Mouse (Mus musculus) kidney, adult 11 months (tissue): ENCODE measurements around the gene Decr2.
"Not testable (repeated sequence)": the region's sequence is repeated elsewhere in the genome, so short reads cannot be mapped to it uniquely, and the experiment has no call there.

ENCODE experiments used
- DNase-seq: peaks from one replicate; pipeline ENCODE4 v3.0.0; 2022

The Decr2 gene

GRCm38 (mm10) chr17:26112751-26113150, 22.6 kb upstream of the Decr2 start:
- DNase-seq = no peak

- DNase-seq = no peak
These were observed 21.6 kb upstream of the Decr2 start for GRCm38 (mm10) chr17:26111722-26112121.

- DNase-seq = no peak
These were observed 20.9 kb upstream of the Decr2 start for GRCm38 (mm10) chr17:26111024-26111423.

DNA sequence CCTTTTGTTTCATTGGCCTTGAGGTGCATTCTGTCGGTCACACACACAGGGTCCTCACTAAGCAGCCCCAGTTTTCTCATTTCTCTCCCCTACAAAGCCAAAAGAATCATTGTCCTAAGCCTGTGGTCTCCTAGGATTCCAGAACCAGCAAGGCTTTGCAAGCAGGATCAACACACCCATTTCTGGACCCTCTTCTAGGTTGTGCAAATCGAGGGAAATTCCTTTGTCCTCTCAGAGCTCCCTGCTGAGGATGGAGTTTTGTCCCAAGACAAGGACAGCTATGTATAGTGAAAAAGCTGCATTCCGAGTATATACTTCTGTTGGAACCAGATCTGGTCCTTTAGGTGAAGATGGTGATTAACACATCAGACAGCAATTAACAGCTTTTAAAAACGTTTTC, 20.0 kb upstream of the Decr2 start:
- no peak for DNase-seq

DNA sequence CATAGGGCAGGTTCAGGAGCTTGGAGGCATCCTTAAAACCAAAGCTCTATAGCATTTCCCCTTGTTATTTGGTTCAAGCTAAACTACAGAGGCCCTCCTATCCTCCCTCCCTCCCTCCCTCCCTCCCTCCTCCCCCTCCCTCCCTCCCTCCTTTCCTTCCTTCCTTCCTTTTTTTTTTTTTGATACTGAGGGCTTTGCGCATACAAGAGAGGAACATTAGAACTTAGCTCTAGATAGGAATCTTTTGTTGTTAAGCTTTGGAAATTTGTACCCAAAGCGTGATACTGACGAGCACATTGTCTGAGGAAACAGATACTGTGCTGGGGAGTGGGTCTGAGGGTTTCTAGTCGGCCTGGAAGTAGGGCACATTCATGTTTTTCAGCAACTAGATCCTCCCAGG, 15.5 kb upstream of the Decr2 start:
- no peak for DNase-seq

DNA sequence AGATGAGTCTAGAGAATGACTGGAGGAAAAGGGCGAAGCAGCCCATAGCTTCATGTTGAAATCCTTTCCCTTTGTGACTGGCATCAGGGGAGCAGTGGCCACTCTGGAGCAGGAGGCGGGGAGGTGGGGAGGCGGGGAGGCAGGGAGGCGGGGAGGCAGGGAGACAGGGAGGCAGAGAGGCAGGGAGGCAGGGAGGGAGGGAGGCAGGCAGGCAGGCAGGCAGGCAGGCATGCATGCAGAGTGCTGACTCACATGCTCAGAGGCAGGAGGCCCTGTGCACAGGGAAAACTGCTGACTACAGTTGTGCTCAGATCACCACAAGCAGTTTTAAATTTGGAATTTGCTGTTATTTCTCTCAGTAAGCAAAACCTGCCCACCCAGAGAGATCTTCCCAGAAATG, 11.3 kb upstream of the Decr2 start:
- peak; percentile 83 for DNase-seq

DNA sequence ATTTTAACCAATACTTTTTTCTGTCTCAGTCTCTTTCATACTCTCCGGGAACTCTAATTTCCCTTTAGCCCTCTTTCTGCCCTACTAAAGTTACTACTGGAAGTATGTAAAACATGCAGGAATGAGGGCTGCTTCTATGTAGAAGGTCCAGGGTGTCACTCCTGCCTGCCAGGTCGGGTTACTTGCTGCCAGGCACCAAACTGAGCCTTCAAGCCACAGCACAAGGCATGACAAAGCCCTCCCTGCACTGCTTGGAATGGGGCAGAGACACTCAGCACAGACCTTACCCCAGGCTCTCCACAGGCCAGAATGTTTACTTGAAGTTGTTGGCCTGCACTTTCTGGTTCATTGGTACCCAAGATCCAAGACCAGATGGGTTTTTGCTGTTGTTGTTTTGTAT, 10.0 kb upstream of the Decr2 start:
- no peak for DNase-seq

DNA sequence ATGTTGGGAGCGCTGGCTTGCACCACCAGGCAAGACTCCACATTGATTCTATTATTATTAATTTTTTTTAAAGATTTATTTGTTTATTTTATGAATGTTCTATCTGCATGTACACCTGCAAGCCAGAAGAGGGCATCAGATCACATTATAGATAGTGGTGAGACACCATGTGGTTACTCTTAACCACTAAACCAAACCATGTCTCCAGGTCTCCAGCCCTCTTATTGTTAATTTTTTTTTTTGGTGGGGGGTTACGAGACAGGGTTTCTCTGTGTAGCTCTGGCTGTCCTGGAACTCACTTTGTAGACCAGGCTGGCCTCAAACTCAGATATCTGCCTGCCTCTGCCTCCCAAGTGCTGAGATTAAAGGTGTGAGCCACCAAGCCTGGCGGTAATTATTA, 9.2 kb upstream of the Decr2 start:
- not testable (repeated sequence) for DNase-seq

DNA sequence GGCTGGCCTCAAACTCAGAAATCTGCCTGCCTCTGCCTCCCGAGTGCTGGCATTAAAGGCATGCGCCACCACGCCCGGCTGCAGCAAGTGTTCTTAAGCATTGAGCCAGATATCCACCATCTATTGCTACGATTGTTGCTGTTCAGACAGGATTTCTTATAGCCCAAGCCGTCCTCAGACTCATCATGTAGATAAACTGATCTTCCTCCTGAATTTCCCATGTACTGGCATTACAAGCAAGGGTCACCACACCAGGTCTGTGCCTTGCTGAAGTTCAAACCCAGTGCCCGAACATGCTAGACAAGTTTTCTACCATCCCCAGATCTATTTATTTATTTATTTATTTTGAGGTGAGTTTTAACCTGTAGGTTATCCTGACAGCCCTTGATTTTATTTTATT, 8.3 kb upstream of the Decr2 start:
- DNase-seq = no peak

DNA sequence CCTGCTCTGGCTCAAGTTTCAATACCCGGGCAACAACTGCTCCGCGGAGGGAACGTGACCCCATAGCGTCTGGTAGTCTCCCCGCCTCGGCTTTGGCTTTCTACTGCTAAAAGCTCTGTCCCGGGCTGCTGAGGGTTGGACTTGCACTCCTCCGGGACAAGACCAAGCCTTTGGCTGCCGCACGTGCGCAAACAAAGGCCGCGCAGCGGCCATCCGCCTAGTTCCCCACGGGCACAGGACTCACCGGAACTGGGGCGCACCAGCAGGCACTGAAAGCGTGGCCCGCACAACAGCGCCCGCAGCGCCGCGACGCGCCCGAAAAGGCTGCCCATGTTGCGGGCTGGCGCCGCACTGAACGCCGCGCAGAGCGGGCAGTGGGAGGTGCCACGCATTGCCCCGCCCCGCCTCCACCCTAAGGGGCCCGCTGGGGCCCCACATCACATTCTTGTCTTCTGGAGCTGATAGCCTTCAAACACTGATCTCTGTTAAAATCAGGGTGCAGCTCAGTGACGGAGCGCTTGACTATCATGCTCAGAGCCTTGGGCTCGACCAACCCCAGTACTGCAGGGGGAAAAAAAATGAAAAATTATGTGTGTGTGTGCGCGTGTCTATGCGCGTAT, 5.1 kb upstream of the Decr2 start, which contains the start of gene Nme4:
Nme4 (minus strand) TSS at position 482 of the 620 bp plus-strand sequence.
- DNase-seq = no peak

- no peak for DNase-seq
These were observed 4.5 kb upstream of the Decr2 start for GRCm38 (mm10) chr17:26094531-26095110.

GRCm38 (mm10) chr17:26087059-26087564, 3.0 kb downstream of the Decr2 start:
- no peak for DNase-seq

GRCm38 (mm10) chr17:26080867-26081266, 9.3 kb downstream of the Decr2 start:
- DNase-seq = no peak

DNA sequence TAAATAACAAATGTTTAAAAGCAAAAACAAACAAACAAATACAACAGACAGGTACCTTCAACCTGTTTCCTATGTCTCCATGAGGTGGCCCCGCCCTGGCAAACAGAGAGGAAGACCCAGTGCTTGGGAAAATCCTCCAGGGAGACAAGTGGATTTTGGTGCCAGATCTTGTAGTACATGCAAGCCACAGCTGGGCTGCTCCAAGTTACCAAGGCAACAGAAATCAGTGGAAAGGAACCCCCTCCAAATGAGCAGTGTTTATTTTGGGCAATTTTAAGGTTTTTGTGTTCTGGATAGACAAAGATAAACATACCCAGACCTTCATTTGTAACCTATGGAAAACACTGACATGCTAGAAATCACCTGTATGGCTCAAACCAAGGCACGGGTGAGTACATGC, 11.3 kb downstream of the Decr2 start:
- no peak for DNase-seq

DNA sequence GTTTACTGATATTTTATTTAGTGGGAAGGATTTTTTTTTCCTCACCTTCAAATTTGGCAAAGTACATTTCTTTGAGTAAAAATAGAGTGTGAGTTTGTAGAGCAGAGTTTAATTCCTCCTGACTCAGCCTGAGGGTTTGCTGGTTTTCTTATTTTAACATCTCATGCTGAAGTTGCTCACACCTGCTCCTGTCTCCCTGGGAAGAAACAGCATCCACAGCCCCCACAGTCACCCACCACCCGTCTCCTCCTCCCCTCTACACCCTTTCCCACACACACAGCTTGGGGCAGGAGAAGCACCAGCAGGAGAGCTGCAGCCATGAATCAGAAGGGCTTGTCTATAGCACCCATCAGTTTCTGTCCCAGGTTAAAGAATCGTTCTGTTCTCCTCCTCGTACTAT, 14.9 kb downstream of the Decr2 start:
- no peak for DNase-seq

DNA sequence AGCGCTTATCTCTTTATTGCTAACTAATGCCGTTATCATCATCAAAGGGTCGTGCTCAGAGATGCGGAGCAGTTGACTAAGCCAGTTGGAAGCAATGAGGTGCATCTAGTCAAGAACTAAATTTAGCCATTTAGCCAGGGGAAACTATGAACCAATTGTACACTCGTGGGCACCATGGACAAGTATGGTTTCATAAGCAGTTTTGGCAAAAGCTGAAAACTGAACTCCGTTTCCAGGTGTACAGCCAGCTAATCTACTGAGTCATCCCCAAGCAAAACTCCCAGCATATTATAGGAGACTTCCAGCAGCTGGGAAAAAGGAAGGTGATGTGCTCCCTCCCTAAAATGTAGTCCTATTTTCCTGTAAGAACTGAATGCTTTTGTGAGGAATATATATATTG, 20.0 kb downstream of the Decr2 start:
- no peak for DNase-seq

- DNase-seq = peak; percentile 75
These were observed 21.1 kb downstream of the Decr2 start, which contains the start of gene Rab11fip3 for GRCm38 (mm10) chr17:26068831-26069739. Gene Rab11fip3, minus strand, starts transcription at chr17:26069555.

GRCm38 (mm10) chr17:26068024-26068830, 21.9 kb downstream of the Decr2 start:
- no peak for DNase-seq

- DNase-seq = no peak
These were observed 23.6 kb downstream of the Decr2 start for GRCm38 (mm10) chr17:26066488-26067020.

DNA sequence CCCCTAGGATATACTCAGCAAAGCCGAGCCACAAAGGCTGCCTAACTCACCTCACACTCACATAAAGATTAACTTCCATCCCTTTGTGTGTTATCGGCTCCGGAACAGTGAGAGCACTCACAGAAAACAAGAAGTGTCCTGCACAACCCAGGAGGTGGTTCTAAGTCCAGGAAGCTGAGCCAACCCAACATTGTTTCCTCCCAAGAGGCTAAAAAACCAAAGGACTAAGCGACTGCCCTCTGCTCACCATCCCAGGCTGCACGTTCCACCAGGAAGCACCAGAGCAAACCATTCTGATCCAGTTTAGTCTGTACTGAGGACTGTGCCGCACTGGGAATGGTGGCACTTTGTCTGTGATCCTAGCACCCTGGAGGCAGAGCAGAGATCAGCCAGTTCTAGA, 25.2 kb downstream of the Decr2 start:
- DNase-seq = no peak

GRCm38 (mm10) chr17:26057787-26058567, 32.2 kb downstream of the Decr2 start:
- no peak for DNase-seq

DNA sequence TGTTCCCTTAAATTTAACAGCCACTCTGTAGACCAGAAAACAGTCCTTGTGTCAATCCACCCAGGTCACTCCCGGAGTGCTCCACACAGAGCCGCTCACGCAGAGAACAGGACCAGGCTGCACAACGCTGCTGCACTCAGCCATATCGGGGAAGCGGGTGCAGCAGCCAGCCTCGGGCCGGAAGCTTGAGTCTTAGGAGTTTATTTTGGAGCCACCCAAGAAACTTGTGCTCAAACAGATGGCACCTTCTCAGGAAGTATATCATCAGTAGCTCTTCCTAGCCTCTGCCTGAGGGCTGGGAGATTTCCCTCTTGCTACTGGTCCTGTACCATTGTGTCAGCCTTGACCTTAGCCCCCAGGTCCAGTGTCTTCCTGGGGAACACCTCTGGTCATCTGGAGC, 32.9 kb downstream of the Decr2 start:
- no peak for DNase-seq
